Mouse (Mus musculus) kidney, adult 9 months (tissue): ENCODE data around the gene Fam171a1.
"Not testable (repeated sequence)": the region's sequence is repeated elsewhere in the genome, so short reads cannot be mapped to it uniquely, and the experiment has no call there.

ENCODE experiments used
- DNase-seq: peaks from one replicate; pipeline ENCODE4 v3.0.0; 2022

Gene Fam171a1

GRCm38 (mm10) chr2:3113866-3114265, at the start of gene Fam171a1:
TSS of gene Fam171a1 (plus strand) at chr2:3114224.
- peak; percentile 54 for DNase-seq

DNA sequence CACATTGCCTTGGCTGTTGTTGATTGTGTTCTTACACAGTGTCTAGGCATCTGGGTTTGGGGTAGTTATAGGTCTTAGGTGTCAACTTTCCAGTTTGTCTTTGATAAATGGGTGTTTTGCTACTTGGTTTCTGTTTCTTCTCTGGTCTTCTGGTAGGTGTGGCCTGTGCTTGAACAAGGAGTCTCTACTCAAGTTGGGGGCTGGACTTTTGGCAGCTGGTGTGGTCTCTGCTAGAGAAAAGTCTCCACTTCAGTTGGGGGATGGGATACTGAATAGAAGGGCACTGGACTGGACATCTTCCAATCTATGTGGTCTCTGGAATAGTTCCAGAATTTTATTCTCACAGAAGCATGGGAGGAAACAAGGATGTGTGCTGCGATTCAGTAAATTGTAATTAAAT, 44.9 kb upstream of the Fam171a1 start:
- no peak for DNase-seq

GRCm38 (mm10) chr2:3088361-3088760, 25.7 kb upstream of the Fam171a1 start:
- DNase-seq, result not testable (repeated sequence)

GRCm38 (mm10) chr2:3089274-3089673, 24.8 kb upstream of the Fam171a1 start:
- DNase-seq, result peak; percentile 40

DNA sequence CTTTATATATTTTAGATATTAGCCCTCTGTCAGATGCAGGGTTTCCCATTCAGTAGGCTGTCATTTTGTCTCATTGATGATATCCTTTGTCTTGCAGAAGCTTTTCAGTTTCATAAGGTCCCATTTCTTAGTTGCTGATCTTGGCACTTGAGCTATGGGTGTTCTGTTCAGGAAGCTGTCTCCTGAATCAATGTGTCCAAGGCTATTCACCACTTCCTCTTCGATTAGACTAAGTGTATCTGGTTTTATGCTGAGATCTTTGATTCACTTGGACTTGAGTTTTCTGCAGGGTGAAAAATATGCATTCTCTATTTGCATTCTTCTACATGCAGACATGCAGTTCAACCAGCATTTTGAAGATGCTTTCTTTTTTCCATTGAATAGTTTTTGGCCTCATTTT, 17.9 kb upstream of the Fam171a1 start:
- DNase-seq, result no peak

DNA sequence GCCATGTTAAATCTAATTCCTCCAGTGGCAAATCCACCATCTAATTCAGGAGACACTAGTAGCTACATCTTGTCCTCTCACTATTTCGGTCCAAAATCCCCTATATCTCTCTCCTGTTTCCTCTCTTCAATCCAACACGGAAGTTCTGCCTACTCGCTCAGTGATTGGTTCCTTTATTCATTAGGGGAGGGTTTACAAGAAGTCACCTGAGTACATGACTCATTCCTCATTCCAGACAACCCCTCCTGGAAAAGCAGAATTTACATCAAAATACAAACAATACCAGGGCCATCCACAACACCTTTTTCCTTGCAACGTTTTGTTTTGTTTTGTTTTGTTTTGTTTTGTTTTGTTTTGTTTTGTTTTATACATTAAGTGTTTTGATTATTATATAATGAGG, 14.1 kb upstream of the Fam171a1 start:
- no peak for DNase-seq

DNA sequence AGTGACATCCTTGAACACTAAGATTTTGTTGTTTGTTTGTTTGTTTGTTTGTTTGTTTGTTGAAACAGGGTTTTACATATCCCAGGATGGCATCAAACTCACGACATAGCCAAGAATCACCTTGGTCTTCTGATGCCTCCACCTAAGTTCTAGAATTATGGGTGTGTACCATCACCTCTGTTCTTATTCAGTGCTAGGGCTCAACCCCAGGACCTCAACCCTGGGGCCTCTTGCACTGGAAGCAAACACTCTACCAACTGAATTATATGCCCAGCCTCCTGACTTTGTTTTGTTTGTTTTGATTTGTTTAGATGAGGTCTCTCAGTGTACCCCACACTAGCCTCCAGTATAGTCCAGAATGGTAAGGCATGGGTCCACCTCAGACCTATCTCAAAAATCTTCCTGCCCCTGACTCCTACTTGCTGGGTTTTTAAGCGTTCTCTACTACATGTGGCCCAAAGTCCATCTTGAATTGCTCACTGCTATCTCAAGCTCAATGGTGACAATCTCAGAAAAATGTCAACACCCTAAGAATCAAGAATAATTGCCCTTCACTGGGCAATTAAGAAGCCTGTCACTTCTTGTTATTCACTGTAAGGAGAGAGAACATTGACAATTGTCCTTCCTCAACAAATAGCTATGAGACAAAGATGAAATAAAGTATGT, 12.6 kb upstream of the Fam171a1 start:
- DNase-seq, result no peak

DNA sequence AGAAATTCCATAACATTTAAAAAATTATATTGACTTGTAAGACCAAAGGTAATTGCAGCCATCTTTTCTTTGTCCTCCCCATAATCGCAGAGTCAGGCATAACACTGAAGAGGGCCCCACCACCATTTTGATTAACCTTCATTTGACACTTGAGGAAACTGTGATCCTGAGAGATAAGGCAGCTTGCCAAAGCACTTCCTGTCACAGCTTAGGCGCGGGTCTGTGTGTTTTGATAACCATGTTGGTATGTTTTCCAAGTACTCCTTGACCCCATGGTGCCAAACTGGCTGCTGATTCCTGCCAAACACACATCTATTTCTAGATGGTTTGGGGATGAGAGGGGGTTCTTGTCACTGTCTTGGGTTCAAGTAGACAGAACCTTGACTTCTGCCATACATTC, 11.7 kb upstream of the Fam171a1 start:
- peak; percentile 68 for DNase-seq

- no peak for DNase-seq
Observed at GRCm38 (mm10) chr2:3107471-3107870, 6.6 kb upstream of the Fam171a1 start.

GRCm38 (mm10) chr2:3108431-3108830, 5.6 kb upstream of the Fam171a1 start:
- no peak for DNase-seq

DNA sequence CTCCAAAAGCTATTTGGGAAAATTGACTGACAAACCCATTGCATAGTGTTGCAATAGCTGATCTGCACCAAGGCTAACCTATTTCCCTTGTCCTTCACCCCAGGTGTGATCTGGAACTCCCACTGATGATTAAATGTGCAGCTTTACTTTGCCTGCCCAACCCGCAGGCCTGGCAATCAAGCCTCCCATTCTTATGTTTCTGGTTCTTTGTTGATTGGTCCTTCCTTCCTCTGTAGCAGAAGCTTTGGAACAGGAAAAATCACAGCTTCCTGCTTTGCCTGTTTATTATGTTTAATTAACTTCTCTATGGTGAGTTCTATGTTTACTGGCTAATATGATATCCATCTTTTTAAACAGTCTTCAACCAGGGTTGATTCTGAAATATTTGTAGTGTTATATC, 5.2 kb upstream of the Fam171a1 start:
- DNase-seq, result no peak

GRCm38 (mm10) chr2:3117855-3118202, 3.8 kb downstream of the Fam171a1 start:
- DNase-seq, result no peak

- DNase-seq, result peak; percentile 92
Observed at GRCm38 (mm10) chr2:3118203-3118941, 4.3 kb downstream of the Fam171a1 start.

DNA sequence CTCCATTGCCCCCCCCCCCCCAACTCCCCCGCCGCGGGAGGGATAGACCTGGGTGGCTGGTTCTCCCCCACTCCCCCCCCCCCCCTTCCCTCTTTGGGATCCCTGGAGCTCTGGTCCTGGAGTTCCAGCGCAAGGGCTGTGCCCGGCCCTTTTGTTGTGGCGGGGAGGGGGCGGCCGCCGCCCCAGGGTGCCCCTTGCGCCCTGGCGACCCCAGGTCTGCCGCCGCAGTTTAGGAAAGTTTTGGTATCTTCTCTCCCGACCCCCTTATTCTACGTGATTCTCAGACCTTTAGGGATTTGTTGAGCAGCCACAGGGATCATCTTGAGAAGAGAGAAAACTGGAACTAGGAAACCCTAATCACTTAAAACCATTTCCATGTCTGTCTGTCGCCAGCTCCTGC, 4.9 kb downstream of the Fam171a1 start:
- no peak for DNase-seq

DNA sequence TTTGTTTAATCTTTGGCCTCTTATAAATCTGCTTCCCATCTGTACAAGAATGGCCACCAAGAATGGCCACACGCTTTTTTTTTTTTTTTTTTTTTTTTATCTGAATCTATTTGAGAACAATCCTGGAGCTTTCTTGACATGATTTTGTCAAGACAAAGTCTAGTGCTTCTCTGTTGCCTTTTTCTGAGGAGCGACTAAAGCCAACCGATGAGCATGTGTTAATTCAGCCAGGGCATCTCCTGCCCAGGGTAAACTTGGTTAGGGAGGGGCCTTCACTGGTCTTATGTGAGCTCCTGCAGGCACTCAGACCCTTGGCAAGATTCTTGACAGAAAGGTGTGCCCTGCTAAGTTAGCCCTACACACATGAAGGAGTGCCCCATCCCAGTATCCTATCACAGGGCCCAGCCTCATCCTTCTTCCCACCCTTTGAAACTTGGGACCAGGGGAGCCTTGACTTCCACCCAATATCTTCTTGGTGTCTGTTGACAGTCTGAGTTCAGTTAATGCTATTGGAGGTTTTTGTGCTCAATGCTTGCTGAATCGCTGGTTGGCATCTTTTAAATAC, 5.4 kb downstream of the Fam171a1 start:
- no peak for DNase-seq

- DNase-seq, result no peak
Observed at GRCm38 (mm10) chr2:3122571-3122970, 8.5 kb downstream of the Fam171a1 start.

GRCm38 (mm10) chr2:3127256-3127883, 13.3 kb downstream of the Fam171a1 start:
- no peak for DNase-seq

DNA sequence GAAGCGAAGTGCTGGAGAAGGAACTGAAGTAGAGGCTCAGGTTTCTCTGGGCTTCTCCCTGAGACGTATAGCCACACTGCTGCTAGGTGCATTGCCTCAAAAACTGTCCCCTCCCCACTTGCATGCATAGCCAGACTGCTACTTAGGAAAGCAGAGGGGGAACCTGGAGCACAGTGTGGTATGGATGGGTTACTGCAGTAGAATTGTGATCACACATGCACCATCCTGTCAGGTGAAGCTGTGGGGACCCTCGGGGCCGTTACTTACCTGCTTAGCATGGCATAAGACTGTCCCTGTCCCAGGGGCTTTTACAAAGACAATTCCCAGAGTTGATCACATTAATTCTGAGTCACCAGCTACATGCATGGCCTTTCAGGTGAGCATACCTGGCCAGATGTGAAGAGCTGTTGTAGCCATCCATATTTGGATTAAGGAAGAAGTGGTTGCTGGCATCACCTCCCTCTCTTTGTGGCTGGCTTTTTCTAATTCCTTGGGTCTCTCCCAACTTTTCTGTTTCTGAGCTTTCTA, 14.4 kb downstream of the Fam171a1 start:
- DNase-seq, result no peak

- DNase-seq, result peak; percentile 90
Observed at GRCm38 (mm10) chr2:3128910-3129309, 14.9 kb downstream of the Fam171a1 start.

DNA sequence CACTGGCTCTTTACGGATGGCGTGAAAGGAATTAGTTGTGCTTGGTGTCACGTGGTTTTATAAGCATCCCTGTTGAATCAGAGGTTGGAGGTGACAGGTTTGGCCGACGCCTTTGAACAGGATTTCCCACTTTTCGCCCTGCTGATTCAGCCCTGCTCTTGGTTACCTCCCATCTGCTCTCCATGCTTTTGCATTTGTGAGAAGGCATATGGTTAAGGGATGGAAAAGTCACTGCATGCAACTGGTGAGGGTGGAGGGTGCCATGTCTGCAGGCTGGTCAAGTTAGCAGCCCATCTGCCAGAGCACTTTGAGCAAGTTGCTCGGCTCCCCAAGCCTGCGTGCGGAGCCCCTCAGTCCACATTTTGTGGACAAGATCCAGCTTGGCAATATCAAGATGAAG, 18.4 kb downstream of the Fam171a1 start:
- DNase-seq, result no peak

DNA sequence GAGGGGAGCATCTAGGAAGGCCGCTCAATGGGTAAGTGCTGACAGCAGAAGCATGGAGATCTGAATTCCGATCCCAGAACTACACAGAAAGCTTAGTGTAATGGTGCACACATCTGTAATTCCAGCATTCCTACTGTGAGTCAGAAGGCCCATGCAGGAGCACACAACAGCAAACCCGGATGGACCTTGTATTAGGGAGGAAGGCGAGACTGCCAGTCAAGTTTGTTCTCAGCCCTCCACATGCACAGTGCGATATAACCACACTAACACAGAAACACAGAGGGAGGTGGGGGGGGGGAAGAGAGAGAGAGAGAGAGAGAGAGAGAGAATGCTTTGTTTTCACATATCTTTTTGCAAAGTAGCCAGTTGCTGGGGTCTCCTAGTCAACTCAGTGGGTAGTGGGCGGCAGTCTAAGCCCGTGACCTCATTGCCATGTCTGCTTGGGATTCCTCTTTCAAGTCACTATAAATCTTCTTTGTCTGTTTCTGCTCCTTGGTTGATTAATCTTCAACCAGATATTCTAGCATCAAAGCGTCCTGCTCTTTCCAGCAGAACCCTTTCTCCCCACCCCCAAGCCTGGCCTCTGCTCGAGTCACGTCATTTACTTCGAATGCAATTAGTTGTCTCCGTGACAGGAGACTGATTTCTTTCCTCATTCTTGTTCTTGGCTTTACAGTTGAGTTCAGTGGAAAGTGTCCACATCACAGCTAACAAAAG, 20.7 kb downstream of the Fam171a1 start:
- peak; percentile 91 for DNase-seq

- DNase-seq, result no peak
Observed at GRCm38 (mm10) chr2:3135297-3135684, 21.3 kb downstream of the Fam171a1 start.

GRCm38 (mm10) chr2:3138308-3138707, 24.3 kb downstream of the Fam171a1 start:
- DNase-seq, result peak; percentile 92
